8 mouse cellular contexts compared by ENCODE assay signal in the genomic region with DNA sequence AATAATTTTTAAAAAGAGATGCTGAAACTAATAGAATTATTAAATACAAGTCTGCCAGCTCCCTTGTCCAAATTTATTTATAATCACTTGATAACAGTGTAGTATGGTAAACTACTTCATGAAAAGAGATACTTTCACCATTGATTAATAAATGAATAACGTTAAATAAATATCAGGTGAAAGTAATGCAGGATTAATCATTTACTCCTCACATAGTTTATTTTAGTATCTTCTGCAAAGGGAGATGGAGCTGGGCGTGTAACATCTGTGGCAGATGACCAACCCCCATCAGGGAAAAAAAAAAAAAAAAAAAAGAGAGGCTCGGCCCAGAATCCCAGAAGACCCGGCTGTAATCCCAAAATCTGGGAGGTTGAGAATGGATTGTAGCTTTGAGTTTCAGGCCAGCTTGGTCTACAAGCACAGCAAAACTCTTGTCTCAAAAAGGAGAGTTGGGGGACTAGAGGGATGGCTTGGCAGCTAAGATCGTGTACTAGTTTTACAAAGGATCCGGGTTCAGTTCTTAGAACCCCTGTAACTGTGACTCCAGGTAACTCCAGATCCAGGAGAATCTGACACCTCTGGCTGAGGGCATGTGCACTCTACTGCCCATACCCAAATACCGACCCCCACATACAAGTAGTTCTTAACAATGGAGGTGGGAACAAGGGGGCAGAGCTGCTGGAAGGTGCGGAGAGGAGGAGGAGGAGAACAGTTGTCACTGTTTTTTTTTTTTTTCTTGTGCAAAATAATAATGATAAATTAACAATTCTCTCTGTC. TPM values are rescaled to one million over a fixed set of nuclear protein-coding genes. Genes with fewer than 3 reads are reported as not detected.
DNase-seq lines count a peak whose midpoint lies in the region; ATAC-seq and TF ChIP-seq lines count a peak whose summit lies in the region.

No protein-coding gene starts in this region.

- H3K9me3 ChIP-seq in erythroblast, embryonic 14.5 days (ENCODE audit: control insufficient read depth, low read length), result no peaks in the 10 kb centered on the region
- no peaks in the 10 kb centered on the region for H3K9me3 ChIP-seq in CH12.LX (replicated peaks; ENCODE audit: low read length)
- no peaks in the 10 kb centered on the region for H3K9me3 ChIP-seq in forebrain, embryonic 13.5 days (replicated peaks)
- H3K9me3 ChIP-seq in liver, embryonic 16.5 days (replicated peaks; ENCODE audit: control insufficient read depth, low read length), result no peaks in the 10 kb centered on the region

- peaks cover 51% of the 10 kb centered on the region for H3K4me1 ChIP-seq in erythroblast, embryonic 14.5 days (ENCODE audit: control insufficient read depth)
- peaks cover 5 to 42% of the 10 kb centered on the region in 2 experiments; a peak in 3 of 4 replicates for H3K4me1 ChIP-seq in CH12.LX (ENCODE audit: control insufficient read depth in 1 of 2, insufficient read depth in 2 of 2)
- peaks cover 15% of the 10 kb centered on the region for H3K4me1 ChIP-seq in forebrain, embryonic 13.5 days
- H3K4me1 ChIP-seq in liver, embryonic 16.5 days (ENCODE audit: control insufficient read depth, low read depth, low read length), result peaks cover 12% of the 10 kb centered on the region

- TF ChIP-seq CTCF in CH12.LX (conservative IDR thresholded peaks at IDR 0.05 in 1 of 2, IDR thresholded peaks at IDR 0.05 in 1 of 2; ENCODE audit: low read depth in 2 of 2, low read length in 2 of 2), result no peak

- no peak overlapping the region for H3K27ac ChIP-seq in CH12.LX (ENCODE audit: insufficient read depth, low read depth)
- H3K27ac ChIP-seq in forebrain, embryonic 13.5 days, result no peak overlapping the region
- H3K27ac ChIP-seq in liver, embryonic 16.5 days (ENCODE audit: low read length), result no peak overlapping the region

- H3K79me2 ChIP-seq in CH12.LX (replicated peaks; ENCODE audit: control insufficient read depth, extremely low read depth, insufficient read depth, poor library complexity, severe bottlenecking), result peaks cover 33% of the 10 kb centered on the region

- dilution Hi-C loops in CH12.LX (cut with MboI; ENCODE audit: extremely low pct_ligation_motif_present, extremely low pct_unique_long_range_greater_than_20kb, low sequenced_read_pairs), result no loop called here

- H3K27me3 ChIP-seq in erythroblast, embryonic 14.5 days (ENCODE audit: control insufficient read depth), result no peaks in the 10 kb centered on the region
- H3K27me3 ChIP-seq in CH12.LX (replicated peaks), result no peaks in the 10 kb centered on the region
- no peaks in the 10 kb centered on the region for H3K27me3 ChIP-seq in forebrain, embryonic 13.5 days
- no peaks in the 10 kb centered on the region for H3K27me3 ChIP-seq in liver, embryonic 16.5 days (ENCODE audit: control insufficient read depth, insufficient read depth, low read depth, low read length)

- 38% methylated on average over 8 of the region's 8 CpGs for WGBS in forebrain, embryonic 13.5 days
- 21% methylated on average over 8 of the region's 8 CpGs for WGBS in liver, embryonic 16.5 days (ENCODE audit: insufficient replicate concordance)

- DNase-seq in CH12.LX (ENCODE audit: extremely low read depth), result no peak
- no peak for DNase-seq in urinary bladder, postnatal 25 days (ENCODE audit: low spot score)
- no peak for DNase-seq in layer of hippocampus, adult 9-11 months
- no peak for DNase-seq in cerebellum, postnatal 14 days

- no peak for TF ChIP-seq RAD21 in CH12.LX (IDR thresholded peaks at IDR 0.05; ENCODE audit: low read depth, low read length)

- in situ Hi-C loops in CH12.LX (cut with MboI; ENCODE audit: low pct_ligation_motif_present, low pct_unique_long_range_greater_than_20kb, low sequenced_read_pairs), result loop anchor here (25.0 kb wide), 1 partner anchor 509 kb away; no protein-coding TSS in a partner anchor

- H3K4me2 ChIP-seq in CH12.LX (ENCODE audit: insufficient read depth, low read depth, poor library complexity, severe bottlenecking), result peak overlapping the region; percentile 99
- peak overlapping the region; percentile 70 for H3K4me2 ChIP-seq in forebrain, embryonic 13.5 days
- H3K4me2 ChIP-seq in liver, embryonic 16.5 days (ENCODE audit: low read depth, low read length), result peak overlapping the region; percentile 81

- TF ChIP-seq POLR2A in CH12.LX (IDR thresholded peaks at IDR 0.05; ENCODE audit: low read depth, low read length), result no peak

- H3K36me3 ChIP-seq in erythroblast, embryonic 14.5 days (ENCODE audit: control insufficient read depth), result peaks cover 38% of the 10 kb centered on the region
- peaks cover 32 to 51% of the 10 kb centered on the region in 2 experiments for H3K36me3 ChIP-seq in CH12.LX (replicated peaks in 1 of 2; ENCODE audit: control insufficient read depth in 1 of 2, insufficient read depth in 1 of 2, low read length in 1 of 2)
- H3K36me3 ChIP-seq in forebrain, embryonic 13.5 days (ENCODE audit: poor library complexity, severe bottlenecking), result peaks cover 42% of the 10 kb centered on the region
- H3K36me3 ChIP-seq in liver, embryonic 16.5 days (ENCODE audit: control insufficient read depth, insufficient read depth), result peaks cover 7% of the 10 kb centered on the region

- no peak for ATAC-seq in erythroblast, adult 5-6 weeks (replicated peaks; ENCODE audit: low FRiP score, poor library complexity, severe bottlenecking)
- ATAC-seq in forebrain, embryonic 13.5 days, result no peak
- no peak for ATAC-seq in liver, embryonic 16.5 days (ENCODE audit: low read depth)

- peak overlapping the region; percentile 72 for H3K9ac ChIP-seq in CH12.LX (ENCODE audit: insufficient read depth, low read depth)
- H3K9ac ChIP-seq in forebrain, embryonic 13.5 days, result peak overlapping the region; percentile 88
- H3K9ac ChIP-seq in liver, embryonic 16.5 days (ENCODE audit: low read depth, low read length), result peak overlapping the region; percentile 63

- peak overlapping the region; percentile 100 for H3K4me3 ChIP-seq in erythroblast, embryonic 14.5 days (replicated peaks)
- peak overlapping the region; percentile 53 to 72 (median 65) for H3K4me3 ChIP-seq in CH12.LX (replicated peaks in 1 of 3; ENCODE audit: low read depth in 2 of 3, low read length in 2 of 3, poor library complexity in 1 of 3)
- H3K4me3 ChIP-seq in forebrain, embryonic 13.5 days, result peak overlapping the region; percentile 85
- H3K4me3 ChIP-seq in liver, embryonic 16.5 days (ENCODE audit: low read depth, low read length), result peak overlapping the region; percentile 99

- no peak for TF ChIP-seq EP300 in CH12.LX (IDR thresholded peaks at IDR 0.05; ENCODE audit: low read length)

TF ChIP-seq in CH12.LX, 34 proteins besides CTCF, POLR2A, EP300 and RAD21:
- TF ChIP-seq USF2 (conservative IDR thresholded peaks at IDR 0.05; ENCODE audit: low read depth, low read length) (no peak), ZNF384 (IDR thresholded peaks at IDR 0.05; ENCODE audit: low read depth, low read length) (peak; percentile 90)

RNA-seq across cellular contexts. Expression of gene Timmdc1, which starts 1.1 kb away (rescaled TPM):
- polyA plus RNA-seq in erythroblast, embryonic 14.5 days (2012), result 2.8 and 3.2 TPM in 2 replicates
- 1.5 and 3.6 TPM in 2 replicates for total RNA-seq in erythroblast, adult 5-6 weeks (2015; ENCODE audit: low replicate concordance)
- 3.8 and 12.4 TPM in 2 replicates for total RNA-seq in erythroblast, adult 5-6 weeks (2017; ENCODE audit: low replicate concordance)
- total RNA-seq in CH12.LX (2012; rRNA removed) (49.7 and 50.1 TPM in 2 replicates), CH12.LX (2014; rRNA removed) (32.5 and 36.5 TPM in 2 replicates)
- polyA plus RNA-seq in CH12.LX (2012; ENCODE audit: insufficient read length, low read depth), result 45.1 and 45.3 TPM in 2 replicates
- 39.9 and 41.9 TPM in 2 replicates for polyA plus RNA-seq in forebrain, embryonic 13.5 days (2015; fragmentation: Nextera tagmentation; extraction: Ambion mirVana)
- 10.6 and 11.2 TPM in 2 replicates for polyA plus RNA-seq in liver, embryonic 16.5 days (2015; fragmentation: Nextera tagmentation; extraction: Ambion mirVana)

RNA-seq across cellular contexts. Expression of gene Poglut1, which starts 28.7 kb away (rescaled TPM):
- polyA plus RNA-seq in erythroblast, embryonic 14.5 days (2012), result 0.06 and 0.08 TPM in 2 replicates
- total RNA-seq in erythroblast, adult 5-6 weeks (2015; ENCODE audit: low replicate concordance), result 7.3 and 8.5 TPM in 2 replicates
- total RNA-seq in erythroblast, adult 5-6 weeks (2017; ENCODE audit: low replicate concordance), result 3.2 and 3.6 TPM in 2 replicates
- total RNA-seq in CH12.LX (2012; rRNA removed) (41.4 and 44.2 TPM in 2 replicates), CH12.LX (2014; rRNA removed) (65.6 and 76.9 TPM in 2 replicates)
- polyA plus RNA-seq in CH12.LX (2012; ENCODE audit: insufficient read length, low read depth), result 54.7 and 54.8 TPM in 2 replicates
- 63.0 and 74.8 TPM in 2 replicates for polyA plus RNA-seq in forebrain, embryonic 13.5 days (2015; fragmentation: Nextera tagmentation; extraction: Ambion mirVana)
- 6.5 and 7.2 TPM in 2 replicates for polyA plus RNA-seq in liver, embryonic 16.5 days (2015; fragmentation: Nextera tagmentation; extraction: Ambion mirVana)

RNA-seq across cellular contexts. Expression of gene Tmem39a, which starts 37.1 kb away (rescaled TPM):
- 0.34 TPM in 2 replicates for polyA plus RNA-seq in erythroblast, embryonic 14.5 days (2012)
- total RNA-seq in erythroblast, adult 5-6 weeks (2015; ENCODE audit: low replicate concordance), result 16.1 and 24.2 TPM in 2 replicates
- 15.8 and 26.2 TPM in 2 replicates for total RNA-seq in erythroblast, adult 5-6 weeks (2017; ENCODE audit: low replicate concordance)
- total RNA-seq in CH12.LX (2012; rRNA removed) (61.9 and 66.5 TPM in 2 replicates), CH12.LX (2014; rRNA removed) (42.3 and 52.3 TPM in 2 replicates)
- 120 and 137 TPM in 2 replicates for polyA plus RNA-seq in CH12.LX (2012; ENCODE audit: insufficient read length, low read depth)
- 42.9 and 57.3 TPM in 2 replicates for polyA plus RNA-seq in forebrain, embryonic 13.5 days (2015; fragmentation: Nextera tagmentation; extraction: Ambion mirVana)
- 31.0 and 34.5 TPM in 2 replicates for polyA plus RNA-seq in liver, embryonic 16.5 days (2015; fragmentation: Nextera tagmentation; extraction: Ambion mirVana)

Comparison
In these comparisons a context has a peak if more than half of its experiments do, and no peak if none do; other contexts are left out.
1. RNA of gene Tmem39a, which starts 37.1 kb away (polyA plus RNA-seq): 120 to 137 TPM in CH12.LX, 42.9 to 57.3 TPM in forebrain, embryonic 13.5 days and 31.0 to 34.5 TPM in liver, embryonic 16.5 days; 0.34 TPM in erythroblast, embryonic 14.5 days; every median in the first group is over 10 times any median in the second.
2. Peak in every context shown above with its lines, with median percentiles within 50 percentile points of each other: H3K4me3 ChIP-seq, H3K4me2 ChIP-seq and H3K9ac ChIP-seq.